Mouse (Mus musculus): ENCODE results near the gene Khdc1a.

The Khdc1a gene

DNA sequence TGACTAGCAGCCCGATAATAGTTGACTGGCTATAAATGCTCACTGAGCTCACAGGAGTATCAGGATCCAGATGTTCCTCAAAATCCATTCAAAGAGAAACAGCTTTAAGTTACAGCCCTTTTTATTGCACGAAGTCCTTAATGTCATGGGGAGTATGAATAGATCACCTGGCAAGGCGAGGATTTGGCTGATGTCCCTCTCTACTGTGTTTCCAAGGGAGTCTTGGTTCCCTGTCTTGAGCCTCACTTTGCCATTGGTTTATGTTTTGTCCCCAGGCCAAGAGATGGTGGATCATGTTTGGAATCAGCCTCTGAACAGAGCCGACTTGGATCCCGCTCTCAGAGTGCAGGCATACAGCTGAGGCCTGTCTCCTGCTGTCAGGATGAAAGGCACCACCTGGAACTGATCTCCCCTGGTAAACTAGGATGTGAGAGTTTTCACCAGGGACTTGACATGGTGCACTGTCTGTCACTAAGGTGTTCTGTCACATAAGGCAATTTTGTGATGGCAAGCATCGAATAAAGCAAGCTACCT, 41.8 kb downstream of the Khdc1a start:
- DNase-seq (ENCODE audit: low spot score) = no peak
